Mouse (Mus musculus) MEL (cell line): Measurements from ENCODE around the gene Fbxo45. TPM values are rescaled to one million over a fixed set of nuclear protein-coding genes. Genes with fewer than 3 reads are reported as not detected.
"Not testable (repeated sequence)": the region's sequence is repeated elsewhere in the genome, so short reads cannot be mapped to it uniquely, and the experiment has no call there.

ENCODE experiments used
- DNase-seq: peaks from one replicate; pipeline ENCODE4 v3.0.0; 2011; ENCODE audit warnings: low read depth, low spot score
- H3K27ac ChIP-seq: 2 replicates; pipeline ENCODE4 v1.5.1; 2012; ENCODE audit warnings: low read depth, mild to moderate bottlenecking, control low read depth, low read length, moderate library complexity; ENCODE audit not compliant: control insufficient read depth
- H3K27me3 ChIP-seq, 2 experiments: fragments of 150-350 bp in 1 of 2; sonication (generic) in 1 of 2; 2 replicates each; pipeline ENCODE4 v1.6.1; 2012; ENCODE audit warnings: low read length in 2 of 2, mild to moderate bottlenecking in 2 of 2, improper control_type of control experiment in 1 of 2, moderate library complexity in 1 of 2; ENCODE audit not compliant: insufficient read depth in 2 of 2, control insufficient read depth in 1 of 2
- H3K36me3 ChIP-seq, 2 experiments: 2 replicates each; pipeline ENCODE4 v1.6.1; 2012 to 2014; ENCODE audit warnings: low read length in 2 of 2, improper control_type of control experiment in 1 of 2, inconsistent platforms in 1 of 2, mild to moderate bottlenecking in 1 of 2; ENCODE audit not compliant: insufficient read depth in 2 of 2, control insufficient read depth in 1 of 2
- H3K4me1 ChIP-seq, 2 experiments: fragments of 150-350 bp in 1 of 2; sonication (generic) in 1 of 2; 2 replicates each; pipeline ENCODE4 v1.6.1; 2012; ENCODE audit warnings: low read length in 2 of 2, improper control_type of control experiment in 1 of 2, mild to moderate bottlenecking in 1 of 2; ENCODE audit not compliant: insufficient read depth in 2 of 2, control insufficient read depth in 1 of 2
- H3K4me3 ChIP-seq, 2 experiments: fragments of 150-350 bp in 1 of 2; sonication (generic) in 1 of 2; 2 replicates each; pipeline ENCODE4 v1.5.1; 2012; ENCODE audit warnings: low read depth in 2 of 2, low read length in 2 of 2, mild to moderate bottlenecking in 2 of 2, moderate library complexity in 2 of 2, control low read depth in 1 of 2, improper control_type of control experiment in 1 of 2; ENCODE audit not compliant: control insufficient read depth in 1 of 2, insufficient read depth in 1 of 2
- H3K79me2 ChIP-seq: 2 replicates; pipeline ENCODE4 v1.6.1; 2012; ENCODE audit warnings: mild to moderate bottlenecking, low read length, moderate library complexity; ENCODE audit not compliant: control insufficient read depth, poor library complexity, insufficient read depth
- H3K9ac ChIP-seq: 2 replicates; pipeline ENCODE4 v1.6.1; 2012; ENCODE audit warnings: low read depth, mild to moderate bottlenecking, control low read depth, low read length, moderate library complexity; ENCODE audit not compliant: control insufficient read depth, poor library complexity, severe bottlenecking
- H3K9me3 ChIP-seq: fragments of 150-350 bp; sonication (generic); replicated peaks from 2 replicates; pipeline ENCODE4 v1.6.1; 2012; ENCODE audit warnings: mild to moderate bottlenecking, low read length, improper control_type of control experiment, moderate library complexity; ENCODE audit not compliant: insufficient read depth
- BHLHE40 ChIP-seq: IDR thresholded peaks from 2 replicates; pipeline ENCODE4 v1.6.1; 2012; ENCODE audit warnings: low read depth, mild to moderate bottlenecking, inconsistent platforms, low read length, improper control_type of control experiment, borderline replicate concordance
- CHD2 ChIP-seq: IDR thresholded peaks from 2 replicates; pipeline ENCODE4 v1.6.1; 2011; ENCODE audit warnings: low read length, improper control_type of control experiment
- ELF1 ChIP-seq: IDR thresholded peaks from 2 replicates; pipeline ENCODE4 v1.6.1; 2014; ENCODE audit warnings: low read depth, mild to moderate bottlenecking, inconsistent platforms, low read length, improper control_type of control experiment, moderate library complexity
- EP300 ChIP-seq, 2 experiments: IDR thresholded peaks; 2 replicates each; pipeline ENCODE4 v1.6.1; 2011; ENCODE audit warnings: improper control_type of control experiment in 2 of 2, low read length in 2 of 2, low read depth in 1 of 2, mild to moderate bottlenecking in 1 of 2
- ETS1 ChIP-seq: IDR thresholded peaks from 2 replicates; pipeline ENCODE4 v1.6.1; 2012; ENCODE audit warnings: low read depth, mild to moderate bottlenecking, inconsistent platforms, low read length, improper control_type of control experiment, moderate library complexity
- GATA1 ChIP-seq: IDR thresholded peaks from 2 replicates; pipeline ENCODE4 v1.6.1; 2011; ENCODE audit warnings: low read depth, low read length, improper control_type of control experiment
- MAX ChIP-seq: IDR thresholded peaks from 2 replicates; pipeline ENCODE4 v1.6.1; 2011; ENCODE audit warnings: low read length, improper control_type of control experiment
- MXI1 ChIP-seq: IDR thresholded peaks from 2 replicates; pipeline ENCODE4 v1.6.1; 2011; ENCODE audit warnings: mild to moderate bottlenecking, low read depth, low read length, improper control_type of control experiment
- MYC ChIP-seq: IDR thresholded peaks from 2 replicates; pipeline ENCODE4 v1.6.1; 2011; ENCODE audit warnings: low read depth, mild to moderate bottlenecking, low read length, improper control_type of control experiment, moderate library complexity
- POLR2AphosphoS2 ChIP-seq: IDR thresholded peaks from 2 replicates; pipeline ENCODE4 v1.6.1; 2011; ENCODE audit warnings: low read length, improper control_type of control experiment
- RAD21 ChIP-seq: IDR thresholded peaks from 2 replicates; pipeline ENCODE4 v1.6.1; 2011; ENCODE audit warnings: mild to moderate bottlenecking, low read depth, low read length, improper control_type of control experiment
- RCOR1 ChIP-seq: IDR thresholded peaks from 2 replicates; pipeline ENCODE4 v1.6.1; 2012; ENCODE audit warnings: low read depth, mild to moderate bottlenecking, inconsistent platforms, low read length, improper control_type of control experiment
- SIN3A ChIP-seq: IDR thresholded peaks from 2 replicates; pipeline ENCODE4 v1.6.1; 2012; ENCODE audit warnings: low read length, improper control_type of control experiment, inconsistent platforms
- SMC3 ChIP-seq: IDR thresholded peaks from 2 replicates; pipeline ENCODE4 v1.6.1; 2011; ENCODE audit warnings: low read depth, low read length, improper control_type of control experiment
- polyA plus RNA-seq, 2 experiments: library from polyadenylated mRNA; stranded (reverse) in 1 of 2; unstranded in 1 of 2; fragments of >175 nt in 1 of 2; fragments of >200 nt in 1 of 2; gene quantifications; 2 replicates each; pipeline versions ENCODE4 v1.2.1 to v1.2.4; 2012; ENCODE audit warnings: low replicate concordance in 2 of 2, low read depth in 1 of 2; ENCODE audit not compliant: insufficient read length in 2 of 2, insufficient read depth in 1 of 2, missing spikeins in 1 of 2
- total RNA-seq: library from RNA; depleted of rRNA; stranded (reverse); fragments of 300-350 nt; gene quantifications from 2 replicates; pipeline ENCODE4 v1.2.3, GENCODE M21; 2012

Fbxo45 gene
- total and polyA plus RNA-seq, 3 experiments: 15.4 to 19.3 TPM; not detected in 1

- Histone ChIP-seq H3K9ac (no peak overlapping the region), H3K36me3 (peaks cover 3 to 5% of the 10 kb centered on the region in 2 experiments; a peak in 3 of 4 replicates), H3K4me1 (no peaks in the 10 kb centered on the region), H3K79me2 (peaks cover 15% of the 10 kb centered on the region), H3K9me3 (no peaks in the 10 kb centered on the region), H3K4me3 (no peak overlapping the region), H3K27ac (no peak overlapping the region)
- TF ChIP-seq POLR2AphosphoS2: no peak
- TF ChIP-seq SMC3: no peak
- no peak for TF ChIP-seq ELF1
- TF ChIP-seq SIN3A: no peak
- no peak for TF ChIP-seq CHD2
- no peak for TF ChIP-seq RAD21
- no peak for TF ChIP-seq MAX
- no peak for TF ChIP-seq EP300 (IDR thresholded peaks at IDR 0.05; ENCODE audit: low read depth in 1 of 2, low read length in 2 of 2)
- TF ChIP-seq, all 39 proteins: peak for 0
- H3K27me3 ChIP-seq: no peaks in the 10 kb centered on the region
- DNase-seq: no peak
Observed at GRCm38 (mm10) chr16:32237930-32238680, 8.9 kb downstream of the Fbxo45 start.

- DNase-seq: peak; percentile 59
- H3K9me3 ChIP-seq, H3K36me3 ChIP-seq, H3K4me3 ChIP-seq, H3K4me1 ChIP-seq, H3K9ac ChIP-seq, H3K27me3 ChIP-seq, H3K27ac ChIP-seq, H3K79me2 ChIP-seq: not testable (repeated sequence)
- TF ChIP-seq SIN3A (0 out of 2 replicates have a peak, but pooled peaks have one; percentile 31), MXI1 (peak; percentile 48; the same call in 1 of the 2 replicates), ETS1 (0 out of 2 replicates have a peak, but pooled peaks have one; percentile 33), RCOR1 (peak; percentile 22; the same call in 1 of the 2 replicates), GATA1 (peak; percentile 37; the same call in 1 of the 2 replicates), BHLHE40 (peak; percentile 76), MYC (0 out of 2 replicates have a peak, but pooled peaks have one; percentile 32), EP300 (IDR thresholded peaks at IDR 0.05; ENCODE audit: low read depth in 1 of 2, low read length in 2 of 2) (peak in 1 of 2 experiments; percentile 44; a peak in 2 of 4 replicates), MAX (peak; percentile 65; the same call in 1 of the 2 replicates)
Observed at GRCm38 (mm10) chr16:32232050-32232449, 14.9 kb downstream of the Fbxo45 start.
